Mouse (Mus musculus): ENCODE measurements at regions not wholly inside any gene's neighbourhood (a gene's known extent, or its start where the extent isn't known, plus 50 kb on each side); places are given as distances from the start of the nearest gene placed in this dataset.

GRCm38 (mm10) chr8:34398914-34399813 is 287.6 kb upstream of the Gm10131 start:
- ATAC-seq (replicated peaks; ENCODE audit: low read depth, poor library complexity, severe bottlenecking), result no peak

GRCm38 (mm10) chr8:34397583-34398411 is 286.3 kb upstream of the Gm10131 start:
- ATAC-seq (replicated peaks; ENCODE audit: low read depth, poor library complexity, severe bottlenecking), result peak; percentile 64

- no peak for ATAC-seq (replicated peaks; ENCODE audit: low read depth, poor library complexity, severe bottlenecking)
These were observed 285.7 kb upstream of the Gm10131 start for GRCm38 (mm10) chr8:34397225-34397582.

- no peak for ATAC-seq (replicated peaks; ENCODE audit: low read depth, poor library complexity, severe bottlenecking)
These were observed 281.7 kb upstream of the Gm10131 start for GRCm38 (mm10) chr8:34392981-34393828.

- no peak for ATAC-seq (replicated peaks; ENCODE audit: low read depth, poor library complexity, severe bottlenecking)
These were observed 280.9 kb upstream of the Gm10131 start for GRCm38 (mm10) chr8:34392208-34392980.

GRCm38 (mm10) chr8:34385806-34386439 is 274.4 kb upstream of the Gm10131 start:
- ATAC-seq (replicated peaks; ENCODE audit: low read depth, poor library complexity, severe bottlenecking), result no peak

- no peak for ATAC-seq (replicated peaks; ENCODE audit: low read depth, poor library complexity, severe bottlenecking)
These were observed 269.1 kb upstream of the Gm10131 start for GRCm38 (mm10) chr8:34380615-34381014.

GRCm38 (mm10) chr8:34377154-34377553 is 265.6 kb upstream of the Gm10131 start:
- no peak for ATAC-seq (replicated peaks; ENCODE audit: low read depth, poor library complexity, severe bottlenecking)

- no peak for ATAC-seq (replicated peaks; ENCODE audit: low read depth, poor library complexity, severe bottlenecking)
These were observed 262.7 kb upstream of the Gm10131 start for GRCm38 (mm10) chr8:34374242-34374641.

GRCm38 (mm10) chr8:34372666-34372980 is 261.1 kb upstream of the Gm10131 start:
- ATAC-seq (replicated peaks; ENCODE audit: low read depth, poor library complexity, severe bottlenecking), result no peak

- ATAC-seq (replicated peaks; ENCODE audit: low read depth, poor library complexity, severe bottlenecking), result no peak
These were observed 260.6 kb upstream of the Gm10131 start for GRCm38 (mm10) chr8:34371973-34372665.

- ATAC-seq (replicated peaks; ENCODE audit: low read depth, poor library complexity, severe bottlenecking), result no peak
These were observed 259.9 kb upstream of the Gm10131 start for GRCm38 (mm10) chr8:34371391-34371790.

- no peak for ATAC-seq (replicated peaks; ENCODE audit: low read depth, poor library complexity, severe bottlenecking)
These were observed 257.0 kb upstream of the Gm10131 start for GRCm38 (mm10) chr8:34368556-34368955.

GRCm38 (mm10) chr8:34364446-34365035 is 253.0 kb upstream of the Gm10131 start:
- no peak for ATAC-seq (replicated peaks; ENCODE audit: low read depth, poor library complexity, severe bottlenecking)

- ATAC-seq (replicated peaks; ENCODE audit: low read depth, poor library complexity, severe bottlenecking), result no peak
These were observed 252.1 kb upstream of the Gm10131 start for GRCm38 (mm10) chr8:34363679-34364078.

- no peak for ATAC-seq (replicated peaks; ENCODE audit: low read depth, poor library complexity, severe bottlenecking)
These were observed 251.6 kb upstream of the Gm10131 start for GRCm38 (mm10) chr8:34363131-34363530.

GRCm38 (mm10) chr8:34361377-34361776 is 249.8 kb upstream of the Gm10131 start:
- no peak for ATAC-seq (replicated peaks; ENCODE audit: low read depth, poor library complexity, severe bottlenecking)

- no peak for ATAC-seq (replicated peaks; ENCODE audit: low read depth, poor library complexity, severe bottlenecking)
These were observed 248.2 kb upstream of the Gm10131 start for GRCm38 (mm10) chr8:34359776-34360175.

All from common myeloid progenitor, adult 5-6 weeks (primary cell).